Mouse (Mus musculus): ENCODE data around the gene Lrrfip2. TPM values are rescaled to one million over a fixed set of nuclear protein-coding genes. Genes with fewer than 3 reads are reported as not detected.

Gene Lrrfip2
- polyA plus RNA-seq, 1 experiment = 135 TPM

DNA sequence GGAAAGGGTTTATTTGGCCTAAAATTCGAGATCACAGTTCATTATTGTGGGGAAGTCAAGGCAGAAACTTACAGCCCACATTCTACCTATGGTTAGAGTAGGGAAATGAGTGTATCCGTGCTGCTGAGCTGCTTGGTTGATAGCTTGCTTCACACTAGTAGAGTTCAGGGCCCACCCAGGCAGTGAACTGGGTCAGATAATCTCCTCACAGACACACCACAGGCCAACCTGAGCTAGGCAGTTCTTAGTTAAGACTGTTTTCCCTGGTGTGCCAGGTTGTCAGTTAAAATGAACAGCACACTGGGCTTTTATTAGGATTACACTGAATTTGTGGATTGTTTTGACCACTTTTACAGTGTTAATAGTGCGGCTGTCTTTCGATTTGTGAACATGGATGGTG lies 9.3 kb downstream of the Lrrfip2 start:
- TF ChIP-seq POLR2A (IDR thresholded peaks at IDR 0.05; ENCODE audit: control insufficient read depth, low read depth, low read length) = no peak
- no peak for TF ChIP-seq CTCF (IDR thresholded peaks at IDR 0.05; ENCODE audit: control insufficient read depth, insufficient read depth, insufficient replicate concordance, low read depth, low read length)
- Histone ChIP-seq H3K4me3 (ENCODE audit: control insufficient read depth, low read depth, low read length) (no peak overlapping the region), H3K27me3 (ENCODE audit: control insufficient read depth, insufficient read depth, low read length) (no peaks in the 10 kb centered on the region), H3K36me3 (ENCODE audit: control insufficient read depth, insufficient read depth, low read length) (no peaks in the 10 kb centered on the region), H3K27ac (ENCODE audit: control insufficient read depth, insufficient read depth, low read depth, low read length) (no peak overlapping the region), H3K4me1 (ENCODE audit: control insufficient read depth, insufficient read depth, low read length) (no peaks in the 10 kb centered on the region)

DNA sequence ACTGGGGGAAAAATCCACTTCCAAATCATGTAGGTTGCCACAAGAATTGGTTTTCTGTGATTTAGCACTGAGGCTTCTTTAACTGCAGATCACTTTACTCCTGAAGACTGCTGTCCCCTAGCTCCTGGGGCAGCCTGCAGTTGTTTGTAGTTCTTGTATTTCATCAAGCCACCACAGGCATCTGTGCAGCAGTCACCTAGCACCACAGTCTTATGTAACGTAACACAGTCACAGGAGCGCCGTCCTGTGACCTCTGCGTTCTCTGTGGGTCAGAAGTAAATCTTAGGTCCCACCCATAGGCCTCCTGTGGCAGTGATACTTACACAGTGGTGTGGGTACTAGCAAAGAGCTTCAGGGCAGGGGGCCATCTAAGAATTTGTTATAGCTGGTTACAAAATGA lies 10.4 kb downstream of the Lrrfip2 start:
- no peak for TF ChIP-seq CTCF (IDR thresholded peaks at IDR 0.05; ENCODE audit: control insufficient read depth, insufficient read depth, insufficient replicate concordance, low read depth, low read length)
- no peak for TF ChIP-seq POLR2A (IDR thresholded peaks at IDR 0.05; ENCODE audit: control insufficient read depth, low read depth, low read length)
- H3K36me3 ChIP-seq (ENCODE audit: control insufficient read depth, insufficient read depth, low read length) = no peaks in the 10 kb centered on the region
- H3K4me3 ChIP-seq (ENCODE audit: control insufficient read depth, low read depth, low read length) = no peak overlapping the region
- no peaks in the 10 kb centered on the region for H3K4me1 ChIP-seq (ENCODE audit: control insufficient read depth, insufficient read depth, low read length)
- no peaks in the 10 kb centered on the region for H3K27me3 ChIP-seq (ENCODE audit: control insufficient read depth, insufficient read depth, low read length)
- H3K27ac ChIP-seq (ENCODE audit: control insufficient read depth, insufficient read depth, low read depth, low read length) = no peak overlapping the region

DNA sequence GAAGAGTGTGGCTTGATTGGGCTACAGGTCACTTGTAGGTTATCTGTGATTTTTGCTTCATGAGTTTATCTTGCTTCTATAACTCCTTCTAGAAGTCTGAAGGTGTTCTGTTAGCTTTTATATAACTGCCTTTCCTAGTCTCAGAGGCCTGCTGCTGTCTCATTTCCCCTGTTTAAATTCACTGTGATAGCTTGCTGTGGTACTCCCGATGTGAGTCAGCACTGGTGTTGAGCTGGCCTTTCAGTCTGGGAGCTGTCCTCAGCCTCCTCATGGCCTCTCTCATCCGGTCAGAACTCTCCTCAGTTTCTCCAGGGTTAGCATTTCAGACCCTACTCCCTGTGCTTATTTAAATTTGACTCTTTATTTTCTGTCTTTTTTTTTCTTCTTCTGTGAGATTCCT lies 12.7 kb downstream of the Lrrfip2 start:
- H3K27me3 ChIP-seq (ENCODE audit: control insufficient read depth, insufficient read depth, low read length) = no peaks in the 10 kb centered on the region
- no peaks in the 10 kb centered on the region for H3K36me3 ChIP-seq (ENCODE audit: control insufficient read depth, insufficient read depth, low read length)
- no peak for TF ChIP-seq CTCF (IDR thresholded peaks at IDR 0.05; ENCODE audit: control insufficient read depth, insufficient read depth, insufficient replicate concordance, low read depth, low read length)
- TF ChIP-seq POLR2A (IDR thresholded peaks at IDR 0.05; ENCODE audit: control insufficient read depth, low read depth, low read length) = no peak
- no peak overlapping the region for H3K4me3 ChIP-seq (ENCODE audit: control insufficient read depth, low read depth, low read length)
- H3K27ac ChIP-seq (ENCODE audit: control insufficient read depth, insufficient read depth, low read depth, low read length) = no peak overlapping the region
- no peaks in the 10 kb centered on the region for H3K4me1 ChIP-seq (ENCODE audit: control insufficient read depth, insufficient read depth, low read length)

DNA sequence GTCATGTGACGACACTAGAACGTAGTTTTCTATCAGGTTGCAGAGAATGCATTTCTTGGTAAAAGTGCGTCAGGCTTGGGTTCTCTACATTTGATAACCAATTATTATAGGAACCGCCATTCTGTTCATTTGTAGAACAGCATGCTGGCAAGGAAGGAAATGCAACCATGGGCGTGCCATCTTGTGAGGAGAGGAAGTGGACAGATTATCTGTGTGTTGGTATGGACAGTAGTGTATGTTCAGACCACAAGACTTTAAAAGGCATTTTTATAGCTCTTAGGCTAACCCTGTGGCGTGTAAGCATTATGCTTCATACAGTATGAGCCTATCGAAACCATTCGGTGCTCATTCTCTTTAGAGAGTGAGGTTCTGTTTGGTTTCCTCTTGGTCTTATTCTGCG lies 20.8 kb downstream of the Lrrfip2 start:
- Histone ChIP-seq H3K4me3 (ENCODE audit: control insufficient read depth, low read depth, low read length) (no peak overlapping the region), H3K27me3 (ENCODE audit: control insufficient read depth, insufficient read depth, low read length) (no peaks in the 10 kb centered on the region), H3K27ac (ENCODE audit: control insufficient read depth, insufficient read depth, low read depth, low read length) (no peak overlapping the region), H3K36me3 (ENCODE audit: control insufficient read depth, insufficient read depth, low read length) (no peaks in the 10 kb centered on the region), H3K4me1 (ENCODE audit: control insufficient read depth, insufficient read depth, low read length) (no peaks in the 10 kb centered on the region)
- TF ChIP-seq CTCF (IDR thresholded peaks at IDR 0.05; ENCODE audit: control insufficient read depth, insufficient read depth, insufficient replicate concordance, low read depth, low read length) = no peak
- TF ChIP-seq POLR2A (IDR thresholded peaks at IDR 0.05; ENCODE audit: control insufficient read depth, low read depth, low read length) = no peak

DNA sequence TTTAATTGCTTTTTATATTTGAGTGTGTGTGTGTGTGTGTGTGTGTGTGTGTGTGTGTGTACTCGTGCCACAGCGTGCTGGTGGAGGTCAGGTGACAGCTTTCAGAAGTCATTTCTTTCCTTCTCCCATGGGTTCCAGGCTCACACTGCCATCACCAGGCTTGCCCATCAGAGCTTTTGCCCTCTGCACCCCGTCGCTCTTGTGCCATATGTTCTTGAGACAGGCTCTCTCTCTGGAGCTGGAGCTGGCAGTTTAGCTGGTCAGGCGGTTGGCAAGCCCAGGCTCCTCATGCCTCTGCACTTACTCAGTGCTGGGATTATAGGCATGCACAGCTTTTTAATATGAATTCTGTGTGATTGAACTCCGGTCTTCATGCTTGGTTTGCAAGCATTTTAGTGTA lies 25.3 kb downstream of the Lrrfip2 start:
- Histone ChIP-seq H3K4me1 (ENCODE audit: control insufficient read depth, insufficient read depth, low read length) (no peaks in the 10 kb centered on the region), H3K4me3 (ENCODE audit: control insufficient read depth, low read depth, low read length) (no peak overlapping the region), H3K36me3 (ENCODE audit: control insufficient read depth, insufficient read depth, low read length) (no peaks in the 10 kb centered on the region), H3K27ac (ENCODE audit: control insufficient read depth, insufficient read depth, low read depth, low read length) (no peak overlapping the region), H3K27me3 (ENCODE audit: control insufficient read depth, insufficient read depth, low read length) (no peaks in the 10 kb centered on the region)
- TF ChIP-seq CTCF (IDR thresholded peaks at IDR 0.05; ENCODE audit: control insufficient read depth, insufficient read depth, insufficient replicate concordance, low read depth, low read length) (no peak), POLR2A (IDR thresholded peaks at IDR 0.05; ENCODE audit: control insufficient read depth, low read depth, low read length) (no peak)

DNA sequence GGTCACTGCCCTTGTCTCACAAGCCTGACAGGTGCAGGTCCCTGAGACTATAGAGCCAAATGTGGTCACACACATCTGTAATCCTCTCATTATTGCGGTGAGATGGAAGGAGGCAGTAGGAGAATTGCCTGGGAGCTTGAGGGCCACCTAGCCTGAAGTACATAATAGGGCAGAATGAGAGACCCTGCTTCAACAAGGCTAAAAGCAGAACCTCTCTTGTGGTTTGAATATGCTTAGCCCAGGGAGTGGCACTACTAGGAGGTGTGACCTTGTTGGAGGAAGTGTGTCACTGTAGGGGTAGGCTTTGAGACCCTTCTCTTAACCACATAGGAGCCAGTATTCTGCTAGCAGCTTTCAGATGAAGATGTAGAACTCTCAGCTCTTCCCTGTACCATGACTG lies 26.0 kb downstream of the Lrrfip2 start:
- Histone ChIP-seq H3K4me1 (ENCODE audit: control insufficient read depth, insufficient read depth, low read length) (no peaks in the 10 kb centered on the region), H3K4me3 (ENCODE audit: control insufficient read depth, low read depth, low read length) (no peak overlapping the region), H3K27ac (ENCODE audit: control insufficient read depth, insufficient read depth, low read depth, low read length) (no peak overlapping the region), H3K27me3 (ENCODE audit: control insufficient read depth, insufficient read depth, low read length) (no peaks in the 10 kb centered on the region), H3K36me3 (ENCODE audit: control insufficient read depth, insufficient read depth, low read length) (no peaks in the 10 kb centered on the region)
- no peak for TF ChIP-seq CTCF (IDR thresholded peaks at IDR 0.05; ENCODE audit: control insufficient read depth, insufficient read depth, insufficient replicate concordance, low read depth, low read length)
- TF ChIP-seq POLR2A (IDR thresholded peaks at IDR 0.05; ENCODE audit: control insufficient read depth, low read depth, low read length) = no peak

DNA sequence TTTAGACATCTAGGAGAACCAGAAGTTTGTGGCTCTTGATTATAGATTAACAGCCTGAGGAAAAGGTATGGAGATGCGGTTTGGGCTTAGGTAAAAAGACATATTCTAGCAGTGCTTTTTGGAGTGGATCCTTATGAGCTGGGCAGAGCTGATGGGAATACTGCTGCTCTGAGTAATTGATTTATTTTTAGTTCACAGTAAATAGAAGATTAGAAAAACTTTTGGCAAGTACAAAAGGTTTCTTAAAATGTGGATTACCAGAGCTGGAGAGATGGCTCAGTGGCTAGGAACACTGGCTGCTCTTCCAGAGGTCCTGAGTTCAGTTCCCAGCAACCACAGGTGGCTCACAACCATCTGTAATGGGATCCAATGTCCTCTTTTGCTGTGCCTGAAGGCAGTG lies 27.3 kb downstream of the Lrrfip2 start:
- Histone ChIP-seq H3K4me3 (ENCODE audit: control insufficient read depth, low read depth, low read length) (no peak overlapping the region), H3K36me3 (ENCODE audit: control insufficient read depth, insufficient read depth, low read length) (no peaks in the 10 kb centered on the region), H3K4me1 (ENCODE audit: control insufficient read depth, insufficient read depth, low read length) (peaks cover 2% of the 10 kb centered on the region), H3K27me3 (ENCODE audit: control insufficient read depth, insufficient read depth, low read length) (no peaks in the 10 kb centered on the region), H3K27ac (ENCODE audit: control insufficient read depth, insufficient read depth, low read depth, low read length) (no peak overlapping the region)
- TF ChIP-seq POLR2A (IDR thresholded peaks at IDR 0.05; ENCODE audit: control insufficient read depth, low read depth, low read length) (no peak), CTCF (IDR thresholded peaks at IDR 0.05; ENCODE audit: control insufficient read depth, insufficient read depth, insufficient replicate concordance, low read depth, low read length) (no peak)

All from testis, adult 2 months (tissue).